Mouse (Mus musculus) bone marrow macrophage, adult 2 months (primary cell): Measurements from ENCODE around the gene Gm20708.

ENCODE experiments used
- CTCF ChIP-seq: IDR thresholded peaks from 2 replicates; pipeline ENCODE4 v1.5.1; 2012; ENCODE audit warnings: low read depth, mild to moderate bottlenecking, low read length, moderate library complexity
- POLR2A ChIP-seq: IDR thresholded peaks from 2 replicates; pipeline ENCODE4 v1.6.1; 2012; ENCODE audit warnings: mild to moderate bottlenecking, low read depth, low read length, borderline replicate concordance

DNA sequence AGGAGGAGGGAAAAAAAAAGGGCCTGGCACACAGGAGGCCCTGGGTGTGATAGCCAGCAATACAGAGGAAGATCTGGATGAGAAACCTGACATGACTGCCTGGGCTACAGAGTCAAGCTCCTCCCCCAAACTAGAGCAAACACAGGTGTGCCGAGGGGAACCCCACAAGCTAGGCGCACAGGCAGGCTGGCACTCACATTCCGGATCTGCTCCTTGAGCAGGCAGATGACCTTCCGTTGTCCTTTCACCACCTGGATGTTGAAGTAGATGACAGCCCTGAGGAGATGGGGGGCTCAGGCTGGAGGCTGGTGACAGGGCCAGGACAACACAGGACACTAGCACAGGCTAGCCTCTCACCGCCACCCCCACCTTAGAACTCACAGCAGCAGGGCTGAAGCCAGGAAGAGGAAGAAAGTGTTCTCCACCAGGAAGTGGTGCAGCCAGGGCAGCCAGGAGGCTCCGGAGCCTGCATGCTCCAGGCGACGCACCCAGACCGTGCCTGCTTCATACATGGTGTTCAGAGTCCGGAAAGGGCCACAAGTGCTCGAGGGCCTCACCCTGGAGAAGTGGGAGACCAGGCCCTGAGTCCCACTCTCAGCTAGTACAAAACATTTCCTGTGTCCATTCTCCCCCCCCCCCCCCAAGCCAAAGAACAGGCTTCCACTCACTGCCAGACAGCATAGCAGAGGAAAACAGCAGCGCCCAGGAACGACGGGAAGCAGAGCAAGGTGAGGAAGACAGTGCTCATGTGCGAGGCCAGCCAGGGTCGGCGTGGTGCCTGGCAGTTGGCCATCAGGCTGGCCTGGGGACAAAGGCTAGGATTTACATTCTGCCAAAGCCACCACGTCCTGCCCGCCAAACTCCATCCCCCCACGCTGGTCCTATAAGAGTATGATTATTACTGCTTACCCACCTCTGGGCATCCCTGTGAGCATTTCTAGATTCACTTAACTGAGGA lies 40.5 kb upstream of the Gm20708 start:
- TF ChIP-seq POLR2A (no peak), CTCF (no peak)
